Mouse (Mus musculus) hindbrain, postnatal 0 days (tissue): ENCODE data around the gene Sh3tc1. TPM values are rescaled to one million over a fixed set of nuclear protein-coding genes. Genes with fewer than 3 reads are reported as not detected.

Source experiments
- ATAC-seq: fragments of 200-750 bp; cut with Nextera tagmentation; 2 replicates; pipeline ENCODE4 v1.8.0; 2017; ENCODE audit warnings: mild to moderate bottlenecking, moderate TSS enrichment, moderate library complexity
- DNase-seq: peaks from one replicate; pipeline ENCODE4 v3.0.0-alpha.2; 2015; ENCODE audit warnings: low spot score
- H3K27ac ChIP-seq: fragments of 300-500 bp; sonication (generic); 2 replicates; pipeline ENCODE4 v1.5.1; 2014; ENCODE audit warnings: mild to moderate bottlenecking
- H3K27me3 ChIP-seq: fragments of 300-500 bp; sonication (generic); 2 replicates; pipeline ENCODE4 v1.6.1; 2014; ENCODE audit warnings: low read length, mixed read lengths; ENCODE audit not compliant: insufficient read depth
- H3K36me3 ChIP-seq: fragments of 300-500 bp; sonication (generic); 2 replicates; pipeline ENCODE4 v1.6.1; 2014; ENCODE audit warnings: low read length, mixed read lengths; ENCODE audit not compliant: insufficient read depth
- H3K4me1 ChIP-seq: fragments of 300-500 bp; sonication (generic); 2 replicates; pipeline ENCODE4 v1.6.1; 2014; ENCODE audit warnings: antibody characterized with exemption, low read length, mixed read lengths; ENCODE audit not compliant: insufficient read depth
- H3K4me2 ChIP-seq: fragments of 300-500 bp; sonication (generic); 2 replicates; pipeline ENCODE4 v1.6.1; 2014; ENCODE audit warnings: low read depth, mild to moderate bottlenecking, low read length, moderate library complexity, mixed read lengths
- H3K4me3 ChIP-seq: fragments of 300-500 bp; sonication (generic); 2 replicates; pipeline ENCODE4 v1.5.1; 2014; ENCODE audit warnings: low read length
- H3K9ac ChIP-seq: fragments of 300-500 bp; sonication (generic); replicated peaks from 2 replicates; pipeline ENCODE4 v1.6.1; 2014; ENCODE audit warnings: mild to moderate bottlenecking, low read length, moderate library complexity, mixed read lengths
- H3K9me3 ChIP-seq: fragments of 300-500 bp; sonication (generic); 2 replicates; pipeline ENCODE4 v1.6.1; 2016; ENCODE audit warnings: low read length, mixed read lengths
- CTCF ChIP-seq: IDR thresholded peaks from 2 replicates; pipeline ENCODE4 v1.5.1; 2016; ENCODE audit warnings: antibody characterized with exemption, control low read depth, low read depth
- WGBS: fragments of 180-500 bp; shearing (Covaris S2); extraction: QIAGEN DNeasy Blood & Tissue Kit; methylation state at CpG from one replicate; pipeline ENCODE4 v1.1.7; 2014; 5-methylcytosine and 5-hydroxymethylcytosine counted together
- polyA plus RNA-seq: library from polyadenylated mRNA; unstranded; fragments of >200 nt; fragmentation: Nextera tagmentation; extraction: Ambion mirVana; gene quantifications from 2 replicates; pipeline ENCODE4 v1.2.1, GENCODE M21; 2015
- total RNA-seq: library from RNA; depleted of rRNA; stranded (reverse); fragments of >200 nt; gene quantifications from 2 replicates; pipeline ENCODE4 v1.2.3, GENCODE M21; 2014

Sh3tc1 gene
- total and polyA plus RNA-seq, 2 experiments from 2014 or later, result 2.0 to 4.1 TPM

GRCm38 (mm10) chr5:35725840-35726239, 13.9 kb downstream of the Sh3tc1 start:
- no peak overlapping the region for H3K9ac ChIP-seq
- 72% methylated on average over 3 of the region's 3 CpGs for WGBS
- H3K4me2 ChIP-seq, result no peak overlapping the region
- DNase-seq (no peak), ATAC-seq (no peak)
- no peaks in the 10 kb centered on the region for H3K36me3 ChIP-seq
- H3K4me3 ChIP-seq, result no peak overlapping the region
- no peak overlapping the region for H3K27ac ChIP-seq
- no peaks in the 10 kb centered on the region for H3K9me3 ChIP-seq
- no peaks in the 10 kb centered on the region for H3K27me3 ChIP-seq
- no peak for TF ChIP-seq CTCF
- no peaks in the 10 kb centered on the region for H3K4me1 ChIP-seq

DNA sequence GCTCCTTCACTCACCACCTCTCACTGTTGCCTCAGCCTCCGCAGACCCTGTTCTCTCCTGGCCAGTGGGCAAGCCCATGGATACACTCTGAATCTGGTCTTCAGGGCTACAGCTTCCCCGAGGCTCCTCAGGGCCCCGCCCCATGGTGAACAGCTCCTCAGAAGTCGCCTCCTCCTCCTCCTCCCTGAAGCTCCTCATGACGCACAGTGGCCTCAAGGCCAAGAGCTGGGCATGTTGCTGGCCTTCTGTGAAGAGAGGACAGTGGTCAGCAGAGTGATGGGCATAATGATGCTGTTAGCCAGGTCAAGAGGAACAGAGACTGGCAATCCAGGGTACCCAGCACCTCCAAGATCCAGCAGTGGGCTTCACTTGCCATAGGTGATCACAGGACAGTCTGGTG, 15.9 kb downstream of the Sh3tc1 start:
- no peaks in the 10 kb centered on the region for H3K27me3 ChIP-seq
- no peak overlapping the region for H3K27ac ChIP-seq
- H3K36me3 ChIP-seq, result no peaks in the 10 kb centered on the region
- H3K4me1 ChIP-seq, result no peaks in the 10 kb centered on the region
- no peak overlapping the region for H3K9ac ChIP-seq
- 70% methylated on average over 5 of the region's 5 CpGs for WGBS
- ATAC-seq (no peak), DNase-seq (no peak)
- H3K9me3 ChIP-seq, result no peaks in the 10 kb centered on the region
- no peak for TF ChIP-seq CTCF
- no peak overlapping the region for H3K4me3 ChIP-seq
- no peak overlapping the region for H3K4me2 ChIP-seq

DNA sequence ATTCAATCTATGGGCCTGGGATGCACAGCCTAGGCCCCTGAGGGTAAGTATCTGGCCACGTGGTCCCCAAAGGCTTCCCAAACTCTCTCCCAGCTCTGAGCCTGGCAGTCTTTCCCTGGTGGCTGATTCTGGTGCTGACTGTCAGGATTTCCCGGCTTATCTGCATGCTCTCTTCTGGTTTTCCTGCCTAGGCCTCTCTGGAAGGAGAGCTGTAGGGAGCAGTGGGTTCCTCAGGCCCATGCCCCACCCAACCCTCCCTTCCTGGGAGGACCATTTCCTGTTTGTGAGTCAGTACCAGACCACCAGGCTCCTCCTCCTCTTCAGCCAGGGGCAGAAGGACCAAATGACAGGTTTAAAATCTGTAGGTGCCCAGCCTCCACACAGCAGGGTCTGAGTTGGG, 17.1 kb downstream of the Sh3tc1 start:
- H3K27ac ChIP-seq, result no peak overlapping the region
- WGBS, result 45% methylated on average over 2 of the region's 2 CpGs

DNA sequence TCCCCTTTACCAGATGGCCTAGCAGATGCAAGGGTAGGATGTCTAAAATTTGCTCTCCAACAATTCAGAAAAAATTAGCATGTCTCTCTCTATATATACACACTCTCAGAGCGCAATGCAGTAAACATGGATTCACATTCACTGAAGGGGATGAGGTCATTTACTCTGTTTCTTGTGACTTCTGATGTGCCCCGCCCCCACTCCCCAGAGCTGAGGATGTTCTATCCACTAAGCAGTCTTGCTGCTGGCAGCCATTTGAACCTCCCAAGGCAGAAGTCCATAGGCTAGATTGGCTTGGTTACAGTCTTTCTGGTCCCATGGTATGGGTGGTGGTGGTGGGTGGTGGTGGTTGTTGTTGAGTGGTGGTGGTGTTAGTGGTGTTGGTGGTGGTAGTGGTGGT, 17.9 kb downstream of the Sh3tc1 start:
- no peak overlapping the region for H3K4me3 ChIP-seq
- no peaks in the 10 kb centered on the region for H3K9me3 ChIP-seq
- no peaks in the 10 kb centered on the region for H3K36me3 ChIP-seq
- WGBS, result 92% methylated on average over 2 of the region's 2 CpGs
- TF ChIP-seq CTCF, result no peak
- DNase-seq, result no peak
- H3K4me2 ChIP-seq, result no peak overlapping the region
- no peaks in the 10 kb centered on the region for H3K27me3 ChIP-seq
- H3K4me1 ChIP-seq, result no peaks in the 10 kb centered on the region
- ATAC-seq, result no peak
- H3K27ac ChIP-seq, result no peak overlapping the region
- no peak overlapping the region for H3K9ac ChIP-seq

More for the DNA sequence above, 17.1 kb downstream of the Sh3tc1 start:
- Histone ChIP-seq H3K4me1 (no peaks in the 10 kb centered on the region), H3K27me3 (no peaks in the 10 kb centered on the region), H3K9ac (no peak overlapping the region), H3K4me2 (no peak overlapping the region), H3K36me3 (no peaks in the 10 kb centered on the region), H3K9me3 (no peaks in the 10 kb centered on the region), H3K4me3 (no peak overlapping the region)
- TF ChIP-seq CTCF, result no peak
- DNase-seq (no peak), ATAC-seq (no peak)

DNA sequence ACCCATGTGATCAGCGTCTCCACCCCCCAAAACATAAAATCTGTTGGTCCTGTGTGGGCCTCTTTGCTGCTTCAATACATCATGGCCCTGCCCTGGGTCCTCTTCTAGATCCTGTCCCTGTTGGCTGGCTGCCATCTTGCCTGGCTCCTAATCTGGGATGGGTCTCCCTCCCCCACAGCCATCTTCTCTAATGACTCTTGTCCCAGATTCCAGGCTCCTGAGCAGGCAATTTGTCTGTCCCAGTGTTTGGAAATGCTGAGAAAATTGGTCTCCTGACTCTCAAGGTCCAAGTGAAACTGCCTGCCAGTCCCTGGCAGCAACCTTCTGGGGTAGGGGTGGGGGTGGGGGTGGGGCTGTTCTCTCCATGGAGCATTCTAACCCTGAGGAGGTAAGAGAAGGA, 19.9 kb downstream of the Sh3tc1 start:
- H3K36me3 ChIP-seq, result no peaks in the 10 kb centered on the region
- 85% methylated on average over 1 of the region's 1 CpGs for WGBS
- H3K27me3 ChIP-seq, result no peaks in the 10 kb centered on the region
- no peak overlapping the region for H3K4me2 ChIP-seq
- no peak for TF ChIP-seq CTCF
- H3K4me1 ChIP-seq, result no peaks in the 10 kb centered on the region
- H3K9ac ChIP-seq, result no peak overlapping the region
- H3K9me3 ChIP-seq, result no peaks in the 10 kb centered on the region
- DNase-seq, result peak; percentile 15
- no peak for ATAC-seq
- no peak overlapping the region for H3K27ac ChIP-seq
- H3K4me3 ChIP-seq, result no peak overlapping the region

DNA sequence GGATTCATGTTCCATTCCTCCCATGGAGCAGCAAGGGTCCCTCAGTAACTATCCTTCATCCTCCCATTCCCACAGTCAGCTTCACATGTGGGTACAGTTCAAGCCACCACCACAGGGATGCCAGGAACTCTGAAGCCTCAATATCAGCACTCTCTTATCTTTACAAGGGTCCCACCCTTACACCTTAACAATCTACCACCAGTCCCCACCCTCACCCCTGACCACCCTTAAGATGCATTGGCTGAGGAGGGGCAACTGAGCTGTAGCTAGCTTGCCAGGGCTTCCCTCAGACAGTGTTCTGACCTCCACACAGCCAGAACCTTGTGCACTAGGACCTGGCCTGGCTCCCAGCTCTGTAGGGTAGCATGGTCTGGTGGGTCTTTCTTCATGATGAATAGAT, 20.4 kb downstream of the Sh3tc1 start:
- no peak for TF ChIP-seq CTCF
- Histone ChIP-seq H3K27ac (no peak overlapping the region), H3K4me2 (no peak overlapping the region), H3K4me3 (no peak overlapping the region), H3K9me3 (no peaks in the 10 kb centered on the region), H3K9ac (no peak overlapping the region), H3K27me3 (no peaks in the 10 kb centered on the region), H3K36me3 (no peaks in the 10 kb centered on the region), H3K4me1 (no peaks in the 10 kb centered on the region)
- ATAC-seq, result no peak
- no peak for DNase-seq

GRCm38 (mm10) chr5:35718817-35719216, 21.0 kb downstream of the Sh3tc1 start:
- Histone ChIP-seq H3K27ac (no peak overlapping the region), H3K4me2 (no peak overlapping the region), H3K36me3 (no peaks in the 10 kb centered on the region), H3K9ac (no peak overlapping the region), H3K4me3 (no peak overlapping the region), H3K9me3 (no peaks in the 10 kb centered on the region), H3K4me1 (no peaks in the 10 kb centered on the region), H3K27me3 (no peaks in the 10 kb centered on the region)
- TF ChIP-seq CTCF, result no peak
- DNase-seq, result no peak
- ATAC-seq, result no peak
- 81% methylated on average over 11 of the region's 11 CpGs for WGBS
